Mouse (Mus musculus) spleen, adult 2 months (tissue): ENCODE results near the gene Fam69b.

Experiments used
- CTCF ChIP-seq: fragments of 200-500 bp; IDR thresholded peaks from 2 replicates; pipeline ENCODE4 v1.5.1; 2011; ENCODE audit warnings: mild to moderate bottlenecking, inconsistent platforms; ENCODE audit not compliant: insufficient read depth, insufficient read length, insufficient replicate concordance; ENCODE audit errors: extremely low read depth
- POLR2A ChIP-seq: fragments of 200-500 bp; IDR thresholded peaks from 2 replicates; pipeline ENCODE4 v1.6.1; 2011; ENCODE audit warnings: low read depth, low read length, inconsistent platforms

DNA sequence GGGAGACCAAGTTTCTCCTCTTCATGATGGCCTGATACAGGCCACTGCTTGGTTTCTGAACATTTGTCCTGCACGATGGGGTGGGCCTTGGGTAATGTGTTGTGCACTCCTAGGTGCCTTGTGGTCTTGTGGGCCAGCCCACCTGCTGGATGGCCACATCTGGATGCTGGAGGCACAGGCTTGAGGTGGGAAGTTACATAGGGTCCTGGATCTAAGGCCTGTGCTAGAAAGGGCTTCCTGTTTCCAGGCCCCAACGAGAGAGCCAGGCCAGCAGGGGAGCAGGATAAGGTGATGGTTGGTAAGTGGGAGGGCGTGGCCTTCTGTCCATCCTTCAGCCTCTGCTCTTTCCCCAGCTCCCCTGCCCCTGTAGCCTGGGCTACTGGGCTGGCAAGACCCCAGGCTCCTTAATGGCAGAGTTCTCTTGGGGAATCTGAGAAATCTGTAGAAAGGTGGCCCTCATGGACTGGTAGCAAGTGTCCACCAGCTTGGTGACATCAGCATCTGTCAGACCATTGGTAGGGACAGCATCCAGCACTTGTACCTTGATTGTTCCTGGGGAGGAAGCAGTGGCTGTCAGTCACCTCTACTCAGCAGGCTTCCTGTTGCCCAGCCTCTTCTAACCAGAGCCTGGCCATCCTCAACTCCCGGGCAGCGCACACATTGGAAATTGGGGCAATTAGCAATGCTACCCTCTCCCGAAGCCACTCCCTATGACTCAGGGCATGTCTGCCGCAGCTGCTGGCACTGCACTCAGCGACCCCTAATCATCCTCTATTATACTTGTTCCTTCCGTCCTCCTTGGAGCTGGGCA lies 34.8 kb upstream of the Fam69b start:
- TF ChIP-seq CTCF: no peak
- no peak for TF ChIP-seq POLR2A
